Mouse (Mus musculus) E14TG2a.4 (cell line): ENCODE results near the gene Dnah6.

Source experiments
- H3K27me3 ChIP-seq: 2 replicates; pipeline ENCODE4 v1.6.1; 2014; ENCODE audit warnings: low read length, control low read depth; ENCODE audit not compliant: insufficient read depth
- H3K36me3 ChIP-seq: 2 replicates; pipeline ENCODE4 v1.6.1; 2014; ENCODE audit warnings: low read length, control low read depth; ENCODE audit not compliant: insufficient read depth
- H3K4me1 ChIP-seq: replicated peaks from 2 replicates; pipeline ENCODE4 v1.6.1; 2014; ENCODE audit warnings: low read depth, low read length, control low read depth
- H3K4me3 ChIP-seq: replicated peaks from 2 replicates; pipeline ENCODE4 v1.5.1; 2014; ENCODE audit warnings: mild to moderate bottlenecking, low read length
- H3K9me3 ChIP-seq: 2 replicates; pipeline ENCODE4 v1.6.1; 2014; ENCODE audit warnings: low read length, control low read depth
- CTCF ChIP-seq: conservative IDR thresholded peaks from 2 replicates; pipeline ENCODE4 v1.5.1; 2014; ENCODE audit warnings: low read length
- NANOG ChIP-seq: IDR thresholded peaks from 2 replicates; pipeline ENCODE4 v1.6.1; 2014; ENCODE audit warnings: borderline replicate concordance, low read length, mixed read lengths
- POU5F1 ChIP-seq: IDR thresholded peaks from 2 replicates; pipeline ENCODE4 v1.6.1; 2014; ENCODE audit warnings: low read length, borderline replicate concordance

The Dnah6 gene

DNA sequence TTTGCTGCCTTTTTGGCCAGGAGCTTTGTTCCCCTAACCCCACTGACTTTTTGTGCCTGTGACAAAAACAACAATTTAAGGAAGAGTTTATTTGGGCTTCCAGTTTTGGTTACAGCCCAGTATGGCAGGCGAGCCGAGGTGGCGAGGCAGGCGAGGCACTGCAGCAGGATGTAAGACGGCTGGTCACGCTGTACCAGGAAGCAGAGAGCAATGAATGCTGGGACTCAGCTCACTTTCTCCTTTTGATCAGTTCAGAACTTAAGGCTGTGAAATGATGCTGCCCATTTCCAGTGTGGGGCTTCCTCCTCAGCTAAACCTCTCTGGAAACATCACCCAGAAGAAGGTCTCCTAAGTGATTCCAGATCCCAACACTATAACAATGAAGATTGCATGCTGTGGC, 239.6 kb downstream of the Dnah6 start:
- Histone ChIP-seq H3K27me3 (peaks cover 20% of the 10 kb centered on the region; the same call in 1 of the 2 replicates), H3K9me3 (no peaks in the 10 kb centered on the region), H3K36me3 (no peaks in the 10 kb centered on the region), H3K4me3 (no peak overlapping the region), H3K4me1 (peaks cover 21% of the 10 kb centered on the region; the same call in 1 of the 2 replicates)
- TF ChIP-seq POU5F1, result no peak
- TF ChIP-seq NANOG, result no peak
- TF ChIP-seq CTCF, result no peak

GRCm38 (mm10) chr6:72981124-72981651, 240.3 kb downstream of the Dnah6 start:
- no peak overlapping the region for H3K4me3 ChIP-seq
- H3K27me3 ChIP-seq, result peaks cover 14% of the 10 kb centered on the region; the same call in 1 of the 2 replicates
- H3K4me1 ChIP-seq, result peaks cover 21% of the 10 kb centered on the region; the same call in 1 of the 2 replicates
- no peaks in the 10 kb centered on the region for H3K36me3 ChIP-seq
- no peaks in the 10 kb centered on the region for H3K9me3 ChIP-seq
- no peak for TF ChIP-seq CTCF
- TF ChIP-seq NANOG, result no peak
- TF ChIP-seq POU5F1, result no peak

- H3K27me3 ChIP-seq, result 0 out of 2 replicates have a peak, but pooled peaks cover 4% of the 10 kb centered on the region
- TF ChIP-seq CTCF (no peak), POU5F1 (no peak), NANOG (no peak)
- H3K9me3 ChIP-seq, result no peaks in the 10 kb centered on the region
- no peak overlapping the region for H3K4me3 ChIP-seq
- H3K36me3 ChIP-seq, result no peaks in the 10 kb centered on the region
- peaks cover 11% of the 10 kb centered on the region; the same call in 1 of the 2 replicates for H3K4me1 ChIP-seq
Observed at GRCm38 (mm10) chr6:72976866-72977265, 244.6 kb downstream of the Dnah6 start.

DNA sequence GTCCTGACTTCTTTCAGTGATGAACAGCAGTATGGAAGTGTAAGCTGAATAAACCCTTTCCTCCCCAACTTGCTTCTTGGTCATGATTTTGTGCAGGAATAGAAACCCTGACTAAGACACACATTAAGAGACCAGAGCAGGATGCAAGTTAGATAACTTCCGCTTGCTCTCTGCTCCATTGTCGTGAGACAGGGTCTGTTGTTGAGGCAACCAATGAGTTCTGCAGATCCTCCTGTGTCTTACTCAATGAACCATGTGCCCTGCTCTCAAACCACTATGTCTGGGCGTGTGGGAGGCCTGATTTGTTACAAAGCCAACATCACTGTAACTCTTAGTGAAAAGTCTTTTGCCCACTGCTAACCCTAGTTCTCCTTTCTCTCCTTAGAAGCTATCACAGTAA, 250.4 kb downstream of the Dnah6 start:
- no peaks in the 10 kb centered on the region for H3K9me3 ChIP-seq
- H3K4me3 ChIP-seq, result no peak overlapping the region
- H3K36me3 ChIP-seq, result no peaks in the 10 kb centered on the region
- H3K27me3 ChIP-seq, result 0 out of 2 replicates have a peak, but pooled peaks cover 3% of the 10 kb centered on the region
- no peak for TF ChIP-seq NANOG
- no peak for TF ChIP-seq POU5F1
- TF ChIP-seq CTCF, result no peak
- peaks cover 4% of the 10 kb centered on the region; the same call in 1 of the 2 replicates for H3K4me1 ChIP-seq

GRCm38 (mm10) chr6:72969787-72970186, 251.7 kb downstream of the Dnah6 start:
- H3K4me3 ChIP-seq, result no peak overlapping the region
- no peaks in the 10 kb centered on the region for H3K36me3 ChIP-seq
- H3K9me3 ChIP-seq, result no peaks in the 10 kb centered on the region
- TF ChIP-seq POU5F1 (no peak), NANOG (no peak), CTCF (no peak)
- H3K4me1 ChIP-seq, result peaks cover 4% of the 10 kb centered on the region; the same call in 1 of the 2 replicates
- no peaks in the 10 kb centered on the region for H3K27me3 ChIP-seq
